Mouse (Mus musculus) embryonic facial prominence, embryonic 14.5 days (tissue): ENCODE measurements around the gene Zfp148. TPM values are rescaled to one million over a fixed set of nuclear protein-coding genes. Genes with fewer than 3 reads are reported as not detected.

Source experiments
- ATAC-seq: fragments of 200-750 bp; cut with Nextera tagmentation; 2 replicates; pipeline ENCODE4 v1.8.0; 2017; ENCODE audit warnings: low read depth, moderate number of reproducible peaks, moderate TSS enrichment
- DNase-seq: peaks from one replicate; pipeline ENCODE4 v3.0.0-alpha.2; 2015; ENCODE audit warnings: low spot score
- H3K27ac ChIP-seq: fragments of 300-500 bp; sonication (generic); replicated peaks from 2 replicates; pipeline ENCODE4 v1.5.1; 2014; ENCODE audit warnings: low read depth, mild to moderate bottlenecking, low read length, moderate library complexity
- H3K27me3 ChIP-seq: fragments of 300-500 bp; sonication (generic); replicated peaks from 2 replicates; pipeline ENCODE4 v1.6.1; 2014; ENCODE audit warnings: low read length; ENCODE audit not compliant: control insufficient read depth, insufficient read depth
- H3K36me3 ChIP-seq: fragments of 300-500 bp; sonication (generic); 2 replicates; pipeline ENCODE4 v1.6.1; 2014; ENCODE audit warnings: low read length, mixed read lengths; ENCODE audit not compliant: control insufficient read depth, insufficient read depth
- H3K4me1 ChIP-seq: fragments of 300-500 bp; sonication (generic); 2 replicates; pipeline ENCODE4 v1.6.1; 2014; ENCODE audit warnings: antibody characterized with exemption, low read length; ENCODE audit not compliant: control insufficient read depth, insufficient read depth
- H3K4me2 ChIP-seq: fragments of 300-500 bp; sonication (generic); 2 replicates; pipeline ENCODE4 v1.6.1; 2014; ENCODE audit warnings: low read depth, mild to moderate bottlenecking, low read length, moderate library complexity, mixed read lengths
- H3K4me3 ChIP-seq: fragments of 300-500 bp; sonication (generic); 2 replicates; pipeline ENCODE4 v1.5.1; 2014; ENCODE audit warnings: low read depth, mild to moderate bottlenecking, low read length
- H3K9ac ChIP-seq: fragments of 300-500 bp; sonication (generic); 2 replicates; pipeline ENCODE4 v1.6.1; 2014; ENCODE audit warnings: low read depth, mild to moderate bottlenecking, low read length, moderate library complexity, mixed read lengths
- H3K9me3 ChIP-seq: fragments of 300-500 bp; sonication (generic); 2 replicates; pipeline ENCODE4 v1.6.1; 2016; ENCODE audit warnings: low read length; ENCODE audit not compliant: control insufficient read depth
- WGBS: fragments of 180-500 bp; shearing (Covaris S2); extraction: QIAGEN DNeasy Blood & Tissue Kit; methylation state at CpG from one replicate; pipeline ENCODE4 v1.1.7; 2014; 5-methylcytosine and 5-hydroxymethylcytosine counted together
- polyA plus RNA-seq: library from polyadenylated mRNA; unstranded; fragments of >200 nt; fragmentation: Nextera tagmentation; extraction: Ambion mirVana; gene quantifications from 2 replicates; pipeline ENCODE4 v1.2.1, GENCODE M21; 2014

Gene Zfp148
- polyA plus RNA-seq, 1 experiment from 2014 or later: 51.8 TPM

DNA sequence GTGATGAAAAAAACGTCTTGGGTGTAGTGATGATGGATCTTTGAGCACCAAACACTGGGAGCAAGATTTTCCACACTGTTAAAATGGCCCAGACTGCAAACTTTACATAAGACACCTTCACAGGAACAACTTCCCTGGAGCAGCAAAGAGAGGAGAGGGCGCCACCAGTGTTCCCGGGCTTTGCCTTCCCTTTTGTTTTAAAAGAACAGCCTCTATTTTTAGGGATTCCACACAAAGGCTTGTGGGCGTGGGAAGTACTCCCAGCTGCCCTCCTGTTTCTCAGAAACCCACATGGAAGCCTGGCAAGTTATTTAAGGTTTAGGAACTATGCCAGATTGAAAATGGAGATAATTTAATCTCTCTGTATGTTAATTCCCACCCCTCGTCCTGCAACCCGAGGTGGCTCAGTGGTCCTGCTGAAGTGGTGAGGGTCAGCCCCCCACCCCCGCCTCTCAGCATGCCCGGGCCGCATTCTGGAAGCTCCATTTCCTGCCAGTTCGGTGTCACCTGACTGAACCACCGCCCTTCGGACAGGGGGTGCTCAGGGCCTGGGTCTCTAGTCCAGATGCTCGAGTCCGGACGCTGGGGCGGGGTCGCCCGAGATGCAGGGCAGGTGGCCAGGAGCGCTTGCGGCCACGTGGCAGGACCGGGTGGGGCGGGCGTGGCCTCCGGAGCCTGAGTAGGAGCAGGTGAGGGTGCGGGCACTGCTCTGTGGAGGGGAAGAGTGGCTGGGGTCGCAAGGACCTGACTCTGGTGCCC is 136.3 kb downstream of the Zfp148 start, which contains the start of gene Slc12a8:
Gene Slc12a8 (plus strand): TSS at position 522 of the 759 bp plus-strand sequence.
- ATAC-seq: peak; percentile 75
- Histone ChIP-seq H3K4me3 (peak within 1 kb of the TSS; percentile 40), H3K4me1 (peaks cover 13% of the 10 kb centered on the region), H3K9me3 (no peaks in the 10 kb centered on the region), H3K27ac (0 out of 2 replicates have a peak within 1 kb of the TSS, but pooled peaks have one; percentile 18), H3K36me3 (no peaks in the 10 kb centered on the region), H3K9ac (peak within 1 kb of the TSS; percentile 60), H3K27me3 (no peaks in the 10 kb centered on the region), H3K4me2 (peak within 1 kb of the TSS; percentile 78)
- WGBS: 3% methylated on average over 27 of the region's 27 CpGs
- DNase-seq: peak; percentile 77

DNA sequence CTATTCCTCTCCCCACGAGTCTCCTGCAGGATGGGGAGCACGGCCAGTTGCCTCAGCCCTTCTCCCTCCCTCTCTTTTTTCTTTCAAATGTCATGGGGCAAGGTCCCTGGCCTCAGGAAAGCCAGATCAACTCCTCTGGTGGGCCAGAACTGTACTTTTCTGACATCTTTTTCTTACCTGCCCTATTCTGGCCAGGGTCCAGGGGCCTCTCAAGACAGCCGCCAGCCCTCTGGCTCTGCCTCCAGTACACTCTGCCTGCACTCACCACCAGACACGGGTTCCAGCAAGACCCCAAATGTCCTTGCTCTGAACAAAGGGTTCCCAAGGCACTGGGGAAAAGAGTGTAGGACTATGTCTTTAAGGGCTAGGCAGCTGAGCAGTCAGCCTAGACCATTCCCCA is 137.0 kb downstream of the Zfp148 start:
- 17% methylated on average over 4 of the region's 4 CpGs for WGBS
- no peak for DNase-seq

DNA sequence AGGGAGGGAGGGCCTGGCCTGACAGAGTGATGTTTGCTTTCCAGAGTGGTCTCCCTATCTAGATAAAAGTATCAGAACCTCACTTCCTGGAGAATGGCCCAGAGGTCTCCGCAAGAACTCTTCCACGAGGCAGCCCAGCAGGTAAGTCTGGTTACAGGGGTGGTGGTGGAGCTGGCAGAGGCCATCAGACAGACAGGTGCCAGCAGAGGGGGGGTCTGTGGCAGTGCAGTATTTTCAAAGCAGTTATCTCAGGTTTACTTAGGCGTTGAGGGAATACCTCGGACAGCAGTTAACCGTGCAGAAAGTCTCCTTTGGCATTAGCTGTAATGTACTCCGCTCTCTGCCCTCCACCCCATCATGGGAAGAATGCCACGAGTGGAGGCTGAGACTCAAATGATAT is 137.6 kb downstream of the Zfp148 start:
- WGBS: 63% methylated on average over 7 of the region's 7 CpGs
- Histone ChIP-seq H3K4me2 (no peak overlapping the region), H3K27me3 (no peaks in the 10 kb centered on the region), H3K27ac (no peak overlapping the region), H3K4me3 (no peak overlapping the region), H3K4me1 (peaks cover 13% of the 10 kb centered on the region), H3K9ac (no peak overlapping the region), H3K36me3 (no peaks in the 10 kb centered on the region), H3K9me3 (no peaks in the 10 kb centered on the region)
- ATAC-seq (no peak), DNase-seq (peak; percentile 10)

More for the DNA sequence above, 137.0 kb downstream of the Zfp148 start:
- Histone ChIP-seq H3K9me3 (no peaks in the 10 kb centered on the region), H3K4me3 (peak overlapping the region; percentile 40), H3K9ac (peak overlapping the region; percentile 60; the same call in 1 of the 2 replicates), H3K27ac (no peak overlapping the region), H3K36me3 (no peaks in the 10 kb centered on the region), H3K4me1 (peaks cover 13% of the 10 kb centered on the region), H3K27me3 (no peaks in the 10 kb centered on the region), H3K4me2 (peak overlapping the region; percentile 78)
- ATAC-seq: no peak

DNA sequence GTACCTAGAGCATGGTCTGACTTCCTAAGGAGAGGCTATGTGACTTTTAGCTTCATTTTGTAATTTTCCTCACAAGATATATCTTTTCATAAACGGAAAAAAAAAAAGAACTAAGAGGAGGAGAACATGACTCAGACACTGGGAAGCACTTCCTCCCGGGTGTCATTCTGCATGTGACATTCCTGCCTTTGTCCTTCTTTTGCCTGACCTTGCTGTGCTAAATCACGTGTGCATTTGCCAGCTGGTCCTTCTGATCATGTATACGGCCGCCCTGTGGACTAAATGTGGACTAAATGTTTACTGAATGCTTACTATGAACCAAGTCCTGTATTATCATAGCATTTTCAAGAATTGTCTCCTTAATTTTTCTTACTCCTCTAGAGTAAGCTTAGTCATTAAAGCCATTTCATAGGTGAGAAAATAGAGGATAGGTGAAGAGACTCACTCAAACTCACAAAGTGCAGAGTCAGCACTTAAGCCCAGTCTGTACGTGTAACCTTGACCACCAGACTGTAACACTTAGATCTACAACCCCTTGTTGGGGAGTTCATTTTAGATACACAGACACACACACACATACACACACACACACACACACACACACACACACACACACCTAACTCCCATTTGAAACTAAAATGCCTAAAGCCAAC is 139.4 kb downstream of the Zfp148 start:
- 80% methylated on average over 6 of the region's 6 CpGs for WGBS

DNA sequence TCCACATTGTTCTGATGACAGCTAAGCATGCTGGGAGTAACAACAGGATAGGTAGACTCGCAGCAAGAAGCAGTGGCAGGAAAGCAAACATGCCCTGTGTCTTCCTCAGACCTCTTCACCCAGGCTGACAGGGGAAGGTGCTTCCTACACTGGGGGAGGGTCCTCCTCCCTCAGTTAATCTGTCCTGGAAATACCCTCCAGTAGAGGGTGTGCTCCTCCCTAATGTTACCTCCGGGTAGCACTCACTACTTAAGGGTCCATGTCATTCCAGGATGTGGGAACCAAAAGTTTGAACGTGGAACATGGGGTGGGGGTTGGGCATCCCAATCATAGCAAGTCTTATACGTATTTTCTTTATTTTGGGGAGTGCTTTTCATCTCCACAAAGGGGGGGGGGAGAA is 141.9 kb downstream of the Zfp148 start:
- Histone ChIP-seq H3K9ac (no peak overlapping the region), H3K4me2 (no peak overlapping the region), H3K4me3 (no peak overlapping the region), H3K9me3 (no peaks in the 10 kb centered on the region), H3K27me3 (no peaks in the 10 kb centered on the region), H3K4me1 (peaks cover 5% of the 10 kb centered on the region), H3K36me3 (no peaks in the 10 kb centered on the region), H3K27ac (no peak overlapping the region)
- ATAC-seq (no peak), DNase-seq (no peak)
- 50% methylated on average over 4 of the region's 4 CpGs for WGBS

More for the DNA sequence above, 139.4 kb downstream of the Zfp148 start:
- Histone ChIP-seq H3K4me1 (peaks cover 13% of the 10 kb centered on the region), H3K9ac (no peak overlapping the region), H3K27me3 (no peaks in the 10 kb centered on the region), H3K27ac (no peak overlapping the region), H3K36me3 (no peaks in the 10 kb centered on the region), H3K9me3 (no peaks in the 10 kb centered on the region), H3K4me2 (no peak overlapping the region), H3K4me3 (no peak overlapping the region)
- no peak for ATAC-seq
- no peak for DNase-seq

DNA sequence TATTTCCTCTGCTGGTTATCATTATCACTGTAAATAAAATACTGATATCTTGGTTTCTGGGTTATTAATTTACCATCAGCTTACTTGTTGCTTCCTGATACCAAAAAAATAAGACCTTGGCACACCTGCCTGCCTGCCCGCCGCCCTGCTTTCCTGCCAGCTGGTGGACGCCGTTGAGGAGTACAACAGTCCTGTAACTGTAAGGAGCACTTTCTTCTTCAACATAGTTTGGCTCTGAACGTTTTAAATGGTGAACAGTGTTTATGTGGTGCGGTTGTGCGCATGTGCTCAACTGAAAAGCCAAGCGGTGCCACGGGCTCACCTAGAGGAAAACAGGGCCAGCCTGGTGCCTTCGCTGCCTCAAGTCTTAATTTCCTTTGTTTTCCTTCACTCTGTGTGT is 142.9 kb downstream of the Zfp148 start:
- Histone ChIP-seq H3K27me3 (no peaks in the 10 kb centered on the region), H3K9me3 (peaks cover 6% of the 10 kb centered on the region; the same call in 1 of the 2 replicates), H3K9ac (no peak overlapping the region), H3K4me3 (no peak overlapping the region), H3K4me2 (no peak overlapping the region), H3K36me3 (no peaks in the 10 kb centered on the region), H3K27ac (no peak overlapping the region), H3K4me1 (no peaks in the 10 kb centered on the region)
- ATAC-seq (no peak), DNase-seq (peak; percentile 6)
- WGBS: 61% methylated on average over 10 of the region's 10 CpGs

DNA sequence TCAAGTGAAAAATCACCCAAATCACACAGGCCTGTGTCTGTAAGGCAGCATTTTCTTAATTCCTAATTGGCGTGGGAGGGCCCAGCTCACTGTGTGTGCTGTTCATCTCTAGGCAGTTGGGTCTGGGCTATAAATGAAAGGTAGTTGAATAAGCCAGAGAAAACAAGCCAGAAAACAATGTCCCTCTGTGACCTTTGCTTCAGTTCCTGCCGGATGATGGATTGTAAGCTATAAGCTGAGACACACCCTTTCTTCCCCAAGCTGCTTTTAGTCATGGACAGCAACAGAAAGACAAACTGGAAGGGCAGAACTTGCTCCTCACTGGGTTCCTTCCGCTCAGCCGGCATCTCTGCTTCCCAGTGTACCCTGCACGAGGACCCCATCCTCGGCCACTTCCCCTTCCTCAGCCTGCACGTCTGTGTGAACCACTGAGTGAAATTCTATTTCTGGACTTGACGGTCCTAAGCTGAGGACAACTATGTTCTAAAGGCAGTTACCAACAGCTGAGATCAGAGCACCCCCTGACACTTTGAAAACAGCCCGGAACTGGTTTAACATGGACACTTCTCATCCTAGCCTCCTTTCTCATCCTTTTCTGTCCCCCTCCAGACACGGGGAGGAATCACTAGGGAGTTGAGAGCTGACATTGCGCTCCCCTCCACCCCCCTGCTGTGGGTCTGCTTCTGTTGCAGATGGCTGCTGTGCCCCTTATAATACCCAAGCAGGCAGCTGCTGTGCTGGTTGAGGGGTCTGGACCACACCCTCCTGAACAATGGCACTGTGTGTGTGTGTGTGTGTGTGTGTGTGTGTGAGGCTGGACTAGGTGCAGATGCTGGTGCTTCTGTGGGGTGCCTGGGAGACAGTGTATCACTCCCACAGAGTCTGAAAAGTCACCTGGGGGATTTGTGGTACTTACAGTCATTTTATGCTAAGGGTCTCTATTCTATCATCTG is 149.1 kb downstream of the Zfp148 start:
- WGBS: 60% methylated on average over 11 of the region's 11 CpGs
- ATAC-seq: no peak

DNA sequence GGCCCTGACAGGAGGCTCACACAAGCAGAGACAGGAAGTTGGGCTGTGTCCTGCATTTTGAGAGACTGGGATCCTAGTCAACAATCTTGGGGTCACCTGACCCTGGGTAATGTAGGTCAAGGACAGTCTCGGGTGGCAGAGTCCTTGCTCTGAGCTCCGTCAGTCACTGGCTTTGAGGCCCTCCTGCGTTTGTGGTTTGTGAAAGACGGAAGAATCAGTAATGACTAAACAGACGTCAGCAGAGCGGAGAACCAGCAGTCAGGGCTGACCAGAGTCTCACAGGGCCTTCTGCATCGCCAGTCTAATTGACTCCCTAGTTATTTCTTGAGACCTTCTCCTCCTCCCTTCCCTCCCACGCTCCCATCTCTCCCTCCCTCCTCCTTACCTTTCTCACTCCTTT is 150.5 kb downstream of the Zfp148 start:
- 72% methylated on average over 8 of the region's 8 CpGs for WGBS

More for the DNA sequence above, 149.1 kb downstream of the Zfp148 start:
- H3K27ac ChIP-seq: no peak overlapping the region
- H3K4me3 ChIP-seq: no peak overlapping the region
- no peak overlapping the region for H3K9ac ChIP-seq
- no peaks in the 10 kb centered on the region for H3K27me3 ChIP-seq
- DNase-seq: peak; percentile 10
- no peak overlapping the region for H3K4me2 ChIP-seq
- no peaks in the 10 kb centered on the region for H3K36me3 ChIP-seq
- peaks cover 6% of the 10 kb centered on the region; the same call in 1 of the 2 replicates for H3K9me3 ChIP-seq
- H3K4me1 ChIP-seq: no peaks in the 10 kb centered on the region

More for the DNA sequence above, 150.5 kb downstream of the Zfp148 start:
- DNase-seq (no peak), ATAC-seq (no peak)
- Histone ChIP-seq H3K4me3 (no peak overlapping the region), H3K27me3 (no peaks in the 10 kb centered on the region), H3K36me3 (no peaks in the 10 kb centered on the region), H3K4me1 (no peaks in the 10 kb centered on the region), H3K9ac (no peak overlapping the region), H3K9me3 (peaks cover 6% of the 10 kb centered on the region; the same call in 1 of the 2 replicates), H3K4me2 (no peak overlapping the region), H3K27ac (no peak overlapping the region)
